Mouse (Mus musculus): Measurements from ENCODE around the gene Rgs7.
A peak's percentile ranks its signal among the peaks of the same experiment; 100 is the strongest.

- TF ChIP-seq EP300 (IDR thresholded peaks at IDR 0.05; ENCODE audit: low read depth) (peak; percentile 88), CTCF (IDR thresholded peaks at IDR 0.05; ENCODE audit: low read depth) (no peak)
Observed at GRCm38 (mm10) chr1:175082104-175082503, 410.2 kb downstream of the Rgs7 start.

Data from liver, embryonic 14.5 days (tissue).